Comparison of ENCODE assay signal across 12 mouse cellular contexts in genomic region chr3:95112760-95113159, GRCm38 (mm10). TPM values are rescaled to one million over a fixed set of nuclear protein-coding genes. Genes with fewer than 3 reads are reported as not detected.
DNase-seq lines count a peak whose midpoint lies in the region; ATAC-seq and TF ChIP-seq lines count a peak whose summit lies in the region.
"Had no signal": no experiment of that assay in that cellular context is flagged by ENCODE, and none has a peak within 500 bp of the region (broad histone marks: within the 10 kb centered on the region; RNA-seq: fewer than 3 reads in every experiment).

No protein-coding gene starts in this region.

- TF ChIP-seq CTCF in heart, adult 2 months (IDR thresholded peaks at IDR 0.05), result no peak
- TF ChIP-seq CTCF in midbrain, postnatal 0 days (IDR thresholded peaks at IDR 0.05), result no peak
- no peak for TF ChIP-seq CTCF in thymus, adult 2 months (IDR thresholded peaks at IDR 0.05; ENCODE audit: borderline replicate concordance, control insufficient read depth, extremely low read depth, insufficient read depth, low read length, poor library complexity)

- intact Hi-C loops in heart, adult 2 months (cut with DNase I), result no loop called here

- ATAC-seq in heart, embryonic 14.5 days (ENCODE audit: insufficient number of reproducible peaks, insufficient read depth, low FRiP score, low read depth), result no peak
- ATAC-seq in midbrain, postnatal 0 days (ENCODE audit: low FRiP score), result no peak
- ATAC-seq in hindbrain, embryonic 14.5 days (ENCODE audit: low FRiP score), result no peak
- ATAC-seq in neural tube, embryonic 14.5 days (ENCODE audit: low read depth), result no peak

- H3K9me3 ChIP-seq in heart, embryonic 14.5 days (ENCODE audit: control insufficient read depth, low read length), result no peaks in the 10 kb centered on the region
- no peaks in the 10 kb centered on the region for H3K9me3 ChIP-seq in midbrain, embryonic 10.5 days (replicated peaks)
- no peaks in the 10 kb centered on the region for H3K9me3 ChIP-seq in midbrain, postnatal 0 days (ENCODE audit: low read length)
- H3K9me3 ChIP-seq in hindbrain, embryonic 14.5 days (ENCODE audit: control insufficient read depth, low read length), result no peaks in the 10 kb centered on the region
- no peaks in the 10 kb centered on the region for H3K9me3 ChIP-seq in neural tube, embryonic 14.5 days (ENCODE audit: control insufficient read depth, low read length)

- no peak overlapping the region for H3K9ac ChIP-seq in heart, embryonic 14.5 days (ENCODE audit: low read length)
- H3K9ac ChIP-seq in heart, adult 2 months (ENCODE audit: low read depth, low read length), result no peak overlapping the region
- no peak overlapping the region for H3K9ac ChIP-seq in midbrain, postnatal 0 days (replicated peaks; ENCODE audit: low read length, poor library complexity, severe bottlenecking)
- no peak overlapping the region for H3K9ac ChIP-seq in hindbrain, embryonic 14.5 days
- no peak overlapping the region for H3K9ac ChIP-seq in neural tube, embryonic 14.5 days (replicated peaks; ENCODE audit: low read depth, low read length)

- H3K4me2 ChIP-seq in heart, embryonic 14.5 days (ENCODE audit: low read length), result peak overlapping the region; percentile 57
- H3K4me2 ChIP-seq in midbrain, postnatal 0 days (ENCODE audit: low read depth, low read length, poor library complexity, severe bottlenecking), result no peak overlapping the region
- peak overlapping the region; percentile 49; the same call in 1 of the 2 replicates for H3K4me2 ChIP-seq in hindbrain, embryonic 14.5 days (replicated peaks)
- H3K4me2 ChIP-seq in neural tube, embryonic 14.5 days (ENCODE audit: low read depth, low read length), result peak overlapping the region; percentile 43

- no peak for DNase-seq in heart, adult 2 months
- no peak for DNase-seq in midbrain, embryonic 10.5 days (ENCODE audit: low spot score)
- DNase-seq in midbrain, postnatal 0 days (ENCODE audit: low spot score), result no peak
- no peak for DNase-seq in hindbrain, embryonic 14.5 days (ENCODE audit: low spot score)
- DNase-seq in thymus, adult 2 months, result no peak
- no peak for DNase-seq in spleen, postnatal 10 days (ENCODE audit: low spot score in 2 of 2)
- DNase-seq: kidney, adult 9 months; lung, adult 2 months had no signal

- no peak overlapping the region for H3K27ac ChIP-seq in heart, embryonic 14.5 days (replicated peaks in 1 of 2; ENCODE audit: control insufficient read depth in 1 of 2, insufficient read depth in 1 of 2, low read depth in 2 of 2, low read length in 2 of 2)
- H3K27ac ChIP-seq in heart, adult 2 months, result no peak overlapping the region
- H3K27ac ChIP-seq in midbrain, embryonic 10.5 days (replicated peaks), result no peak overlapping the region
- H3K27ac ChIP-seq in midbrain, postnatal 0 days (ENCODE audit: low read depth, low read length), result no peak overlapping the region
- no peak overlapping the region for H3K27ac ChIP-seq in hindbrain, embryonic 14.5 days
- no peak overlapping the region for H3K27ac ChIP-seq in neural tube, embryonic 14.5 days (ENCODE audit: low read depth, low read length)
- no peak overlapping the region for H3K27ac ChIP-seq in thymus, adult 2 months (ENCODE audit: control insufficient read depth, insufficient read depth, low read length)
- H3K27ac ChIP-seq: left cerebral cortex, adult 2 months had no signal

- no peak for TF ChIP-seq POLR2A in heart, adult 2 months (IDR thresholded peaks at IDR 0.05; ENCODE audit: insufficient read depth, low read depth, low read length)
- no peak for TF ChIP-seq POLR2A in thymus, adult 2 months (IDR thresholded peaks at IDR 0.05; ENCODE audit: control insufficient read depth, extremely low read depth, insufficient read depth, low read length, poor library complexity)

- H3K79me2 ChIP-seq in heart, adult 2 months (replicated peaks; ENCODE audit: control insufficient read depth, insufficient read depth, low read length), result no peaks in the 10 kb centered on the region

- H3K4me1 ChIP-seq in heart, embryonic 14.5 days (ENCODE audit: control insufficient read depth in 2 of 2, insufficient read depth in 2 of 2, low read length in 2 of 2), result peaks cover 2 to 8% of the 10 kb centered on the region in 2 experiments
- H3K4me1 ChIP-seq in heart, adult 2 months (ENCODE audit: control insufficient read depth, insufficient read depth, low read length), result no peaks in the 10 kb centered on the region
- H3K4me1 ChIP-seq in midbrain, embryonic 10.5 days, result peaks cover 12% of the 10 kb centered on the region
- 0 out of 2 replicates have a peak, but pooled peaks cover 3% of the 10 kb centered on the region for H3K4me1 ChIP-seq in midbrain, postnatal 0 days (ENCODE audit: insufficient read depth, low read length)
- H3K4me1 ChIP-seq in hindbrain, embryonic 14.5 days (replicated peaks; ENCODE audit: control insufficient read depth, insufficient read depth, low read length), result peaks cover 11% of the 10 kb centered on the region
- H3K4me1 ChIP-seq in neural tube, embryonic 14.5 days (ENCODE audit: control insufficient read depth, insufficient read depth, low read length), result peaks cover 11% of the 10 kb centered on the region
- 0 out of 2 replicates have a peak, but pooled peaks cover 2% of the 10 kb centered on the region for H3K4me1 ChIP-seq in thymus, adult 2 months (replicated peaks; ENCODE audit: control insufficient read depth, insufficient read depth, low read length)

- no peak overlapping the region for H3K4me3 ChIP-seq in heart, embryonic 14.5 days (ENCODE audit: control insufficient read depth in 1 of 2, insufficient read depth in 1 of 2, low read depth in 1 of 2, low read length in 2 of 2)
- H3K4me3 ChIP-seq in heart, adult 2 months, result no peak overlapping the region
- peak overlapping the region; percentile 81; the same call in 1 of the 2 replicates for H3K4me3 ChIP-seq in midbrain, embryonic 10.5 days
- no peak overlapping the region for H3K4me3 ChIP-seq in midbrain, postnatal 0 days (ENCODE audit: low read depth, low read length)
- no peak overlapping the region for H3K4me3 ChIP-seq in hindbrain, embryonic 14.5 days (replicated peaks; ENCODE audit: low read length)
- H3K4me3 ChIP-seq in neural tube, embryonic 14.5 days (ENCODE audit: low read depth, low read length), result no peak overlapping the region
- no peak overlapping the region for H3K4me3 ChIP-seq in thymus, adult 2 months (ENCODE audit: control insufficient read depth, insufficient read depth, low read length)
- H3K4me3 ChIP-seq: left cerebral cortex, adult 2 months had no signal

- no peak for TF ChIP-seq EP300 in heart, adult 2 months (IDR thresholded peaks at IDR 0.05; ENCODE audit: insufficient read depth, low read depth, low read length)

- no peaks in the 10 kb centered on the region for H3K27me3 ChIP-seq in heart, embryonic 14.5 days (ENCODE audit: control insufficient read depth, insufficient read depth, low read length)
- H3K27me3 ChIP-seq in heart, adult 2 months (ENCODE audit: control insufficient read depth, insufficient read depth, low read length), result no peaks in the 10 kb centered on the region
- H3K27me3 ChIP-seq in midbrain, embryonic 10.5 days (ENCODE audit: low read depth, poor library complexity, severe bottlenecking), result no peaks in the 10 kb centered on the region
- no peaks in the 10 kb centered on the region for H3K27me3 ChIP-seq in midbrain, postnatal 0 days (ENCODE audit: insufficient read depth, low read length)
- H3K27me3 ChIP-seq in hindbrain, embryonic 14.5 days (ENCODE audit: control insufficient read depth, insufficient read depth, low read length), result no peaks in the 10 kb centered on the region
- H3K27me3 ChIP-seq in neural tube, embryonic 14.5 days (ENCODE audit: control insufficient read depth, insufficient read depth, low read length), result no peaks in the 10 kb centered on the region
- H3K27me3 ChIP-seq in thymus, adult 2 months (ENCODE audit: control insufficient read depth, insufficient read depth, low read length), result no peaks in the 10 kb centered on the region
- H3K27me3 ChIP-seq: CH12.LX had no signal

- peaks cover 35% of the 10 kb centered on the region for H3K36me3 ChIP-seq in heart, embryonic 14.5 days (ENCODE audit: control insufficient read depth, insufficient read depth, low read length)
- H3K36me3 ChIP-seq in heart, adult 2 months (ENCODE audit: control insufficient read depth, insufficient read depth, low read length), result peaks cover 2% of the 10 kb centered on the region; the same call in 1 of the 2 replicates
- peaks cover 43% of the 10 kb centered on the region for H3K36me3 ChIP-seq in midbrain, embryonic 10.5 days
- H3K36me3 ChIP-seq in midbrain, postnatal 0 days (ENCODE audit: insufficient read depth, low read length), result peaks cover 14% of the 10 kb centered on the region
- peaks cover 24% of the 10 kb centered on the region for H3K36me3 ChIP-seq in hindbrain, embryonic 14.5 days (replicated peaks; ENCODE audit: control insufficient read depth, insufficient read depth)
- peaks cover 9% of the 10 kb centered on the region for H3K36me3 ChIP-seq in neural tube, embryonic 14.5 days (ENCODE audit: control insufficient read depth, insufficient read depth, low read length)
- peaks cover 4% of the 10 kb centered on the region; the same call in 1 of the 2 replicates for H3K36me3 ChIP-seq in thymus, adult 2 months (ENCODE audit: control insufficient read depth, insufficient read depth, low read length)

- WGBS in heart, embryonic 14.5 days, result 88% methylated on average over 1 of the region's 1 CpGs
- 90% methylated on average over 1 of the region's 1 CpGs for WGBS in heart, adult 2 months
- WGBS in midbrain, embryonic 10.5 days, result 94% methylated on average over 1 of the region's 1 CpGs
- 100% methylated on average over 1 of the region's 1 CpGs for WGBS in midbrain, postnatal 0 days
- 87% methylated on average over 1 of the region's 1 CpGs for WGBS in hindbrain, embryonic 14.5 days
- WGBS in neural tube, embryonic 14.5 days, result 95% methylated on average over 1 of the region's 1 CpGs
- 96% methylated on average over 1 of the region's 1 CpGs for WGBS in thymus, adult 2 months

RNA-seq across cellular contexts. Expression of gene Vps72, which starts 1.9 kb away (rescaled TPM):
- polyA plus RNA-seq in heart, embryonic 14.5 days (2014; fragmentation: Nextera tagmentation; extraction: Ambion mirVana), result 87.5 and 95.7 TPM in 2 replicates
- total RNA-seq in heart, adult 2 months (2021), result 10 to 100 TPM; 31.8 to 36.5 TPM
- polyA plus RNA-seq in heart, adult 2 months (2012; rRNA removed), result 34.5 and 39.2 TPM in 2 replicates
- 278 and 290 TPM in 2 replicates for polyA plus RNA-seq in midbrain, embryonic 10.5 days (2016; fragmentation: Nextera tagmentation; extraction: Ambion mirVana)
- 69.6 and 84.7 TPM in 2 replicates for total RNA-seq in midbrain, postnatal 0 days (2014; rRNA removed)
- 131 and 136 TPM in 2 replicates for polyA plus RNA-seq in midbrain, postnatal 0 days (2015; fragmentation: Nextera tagmentation; extraction: Ambion mirVana)
- 148 and 150 TPM in 2 replicates for polyA plus RNA-seq in hindbrain, embryonic 14.5 days (2014; fragmentation: Nextera tagmentation; extraction: Ambion mirVana)
- 157 and 160 TPM in 2 replicates for polyA plus RNA-seq in neural tube, embryonic 14.5 days (2014; fragmentation: Nextera tagmentation; extraction: Ambion mirVana)
- 77.1 and 78.4 TPM in 2 replicates for polyA plus RNA-seq in thymus, adult 2 months (2012; rRNA removed)

RNA-seq across cellular contexts. Expression of gene Pip5k1a, which starts 6.0 kb away (rescaled TPM):
- 11.9 and 12.7 TPM in 2 replicates for polyA plus RNA-seq in heart, embryonic 14.5 days (2014; fragmentation: Nextera tagmentation; extraction: Ambion mirVana)
- 10 to 100 TPM; 15.8 to 16.8 TPM for total RNA-seq in heart, adult 2 months (2021)
- polyA plus RNA-seq in heart, adult 2 months (2012; rRNA removed), result 11.8 and 17.9 TPM in 2 replicates
- 18.0 and 18.7 TPM in 2 replicates for polyA plus RNA-seq in midbrain, embryonic 10.5 days (2016; fragmentation: Nextera tagmentation; extraction: Ambion mirVana)
- total RNA-seq in midbrain, postnatal 0 days (2014; rRNA removed), result 20.1 and 21.6 TPM in 2 replicates
- 12.9 and 13.3 TPM in 2 replicates for polyA plus RNA-seq in midbrain, postnatal 0 days (2015; fragmentation: Nextera tagmentation; extraction: Ambion mirVana)
- polyA plus RNA-seq in hindbrain, embryonic 14.5 days (2014; fragmentation: Nextera tagmentation; extraction: Ambion mirVana), result 9.9 and 12.7 TPM in 2 replicates
- polyA plus RNA-seq in neural tube, embryonic 14.5 days (2014; fragmentation: Nextera tagmentation; extraction: Ambion mirVana), result 11.5 and 12.2 TPM in 2 replicates
- polyA plus RNA-seq in thymus, adult 2 months (2012; rRNA removed), result 36.5 and 37.8 TPM in 2 replicates

RNA-seq across cellular contexts. Expression of gene Tmod4, which starts 11.5 kb away (rescaled TPM):
- 1.6 and 2.2 TPM in 2 replicates for polyA plus RNA-seq in heart, embryonic 14.5 days (2014; fragmentation: Nextera tagmentation; extraction: Ambion mirVana)
- 10 to 100 TPM; 22.6 to 30.9 TPM for total RNA-seq in heart, adult 2 months (2021)
- polyA plus RNA-seq in heart, adult 2 months (2012; rRNA removed), result 23.3 and 25.6 TPM in 2 replicates
- polyA plus RNA-seq in midbrain, embryonic 10.5 days (2016; fragmentation: Nextera tagmentation; extraction: Ambion mirVana), result 0.27 and 0.88 TPM in 2 replicates
- not detected in 2 replicates for total RNA-seq in midbrain, postnatal 0 days (2014; rRNA removed)
- 0.41 and 0.49 TPM in 2 replicates for polyA plus RNA-seq in midbrain, postnatal 0 days (2015; fragmentation: Nextera tagmentation; extraction: Ambion mirVana)
- 0.61 and 1.7 TPM in 2 replicates for polyA plus RNA-seq in hindbrain, embryonic 14.5 days (2014; fragmentation: Nextera tagmentation; extraction: Ambion mirVana)
- 0.72 and 0.98 TPM in 2 replicates for polyA plus RNA-seq in neural tube, embryonic 14.5 days (2014; fragmentation: Nextera tagmentation; extraction: Ambion mirVana)
- polyA plus RNA-seq in thymus, adult 2 months (2012; rRNA removed), result 1.8 and 3.6 TPM in 2 replicates

RNA-seq across cellular contexts. Expression of gene Scnm1, which starts 21.1 kb away (rescaled TPM):
- 58.5 and 58.7 TPM in 2 replicates for polyA plus RNA-seq in heart, embryonic 14.5 days (2014; fragmentation: Nextera tagmentation; extraction: Ambion mirVana)
- total RNA-seq in heart, adult 2 months (2021), result 10 to 100 TPM; 28.3 to 32.1 TPM
- polyA plus RNA-seq in heart, adult 2 months (2012; rRNA removed), result 46.8 and 67.9 TPM in 2 replicates
- polyA plus RNA-seq in midbrain, embryonic 10.5 days (2016; fragmentation: Nextera tagmentation; extraction: Ambion mirVana), result 79.5 and 88.6 TPM in 2 replicates
- 47.6 and 60.4 TPM in 2 replicates for total RNA-seq in midbrain, postnatal 0 days (2014; rRNA removed)
- 69.6 and 82.7 TPM in 2 replicates for polyA plus RNA-seq in midbrain, postnatal 0 days (2015; fragmentation: Nextera tagmentation; extraction: Ambion mirVana)
- polyA plus RNA-seq in hindbrain, embryonic 14.5 days (2014; fragmentation: Nextera tagmentation; extraction: Ambion mirVana), result 71.4 and 82.4 TPM in 2 replicates
- polyA plus RNA-seq in neural tube, embryonic 14.5 days (2014; fragmentation: Nextera tagmentation; extraction: Ambion mirVana), result 80.8 and 96.9 TPM in 2 replicates
- 56.4 and 63.8 TPM in 2 replicates for polyA plus RNA-seq in thymus, adult 2 months (2012; rRNA removed)

RNA-seq across cellular contexts. Expression of gene Lysmd1, which starts 21.1 kb away (rescaled TPM):
- 8.1 and 8.4 TPM in 2 replicates for polyA plus RNA-seq in heart, embryonic 14.5 days (2014; fragmentation: Nextera tagmentation; extraction: Ambion mirVana)
- total RNA-seq in heart, adult 2 months (2021), result 1 to 10 TPM; 4.5 to 6.3 TPM
- 5.8 and 7.8 TPM in 2 replicates for polyA plus RNA-seq in heart, adult 2 months (2012; rRNA removed)
- polyA plus RNA-seq in midbrain, embryonic 10.5 days (2016; fragmentation: Nextera tagmentation; extraction: Ambion mirVana), result 13.5 and 17.0 TPM in 2 replicates
- total RNA-seq in midbrain, postnatal 0 days (2014; rRNA removed), result 35.3 and 42.2 TPM in 2 replicates
- 50.9 and 51.9 TPM in 2 replicates for polyA plus RNA-seq in midbrain, postnatal 0 days (2015; fragmentation: Nextera tagmentation; extraction: Ambion mirVana)
- 34.0 and 35.7 TPM in 2 replicates for polyA plus RNA-seq in hindbrain, embryonic 14.5 days (2014; fragmentation: Nextera tagmentation; extraction: Ambion mirVana)
- 36.8 and 37.3 TPM in 2 replicates for polyA plus RNA-seq in neural tube, embryonic 14.5 days (2014; fragmentation: Nextera tagmentation; extraction: Ambion mirVana)
- 13.1 and 14.1 TPM in 2 replicates for polyA plus RNA-seq in thymus, adult 2 months (2012; rRNA removed)
